Mouse (Mus musculus) T-cell, adult 2 months (primary cell): Measurements from ENCODE around the gene Vmn1r50.
"Not testable (repeated sequence)": the region's sequence is repeated elsewhere in the genome, so short reads cannot be mapped to it uniquely, and the experiment has no call there.

Source experiments
- DNase-seq: peaks from one replicate; pipeline ENCODE4 v3.0.0; 2022; ENCODE audit warnings: low spot score

Vmn1r50 gene

DNA sequence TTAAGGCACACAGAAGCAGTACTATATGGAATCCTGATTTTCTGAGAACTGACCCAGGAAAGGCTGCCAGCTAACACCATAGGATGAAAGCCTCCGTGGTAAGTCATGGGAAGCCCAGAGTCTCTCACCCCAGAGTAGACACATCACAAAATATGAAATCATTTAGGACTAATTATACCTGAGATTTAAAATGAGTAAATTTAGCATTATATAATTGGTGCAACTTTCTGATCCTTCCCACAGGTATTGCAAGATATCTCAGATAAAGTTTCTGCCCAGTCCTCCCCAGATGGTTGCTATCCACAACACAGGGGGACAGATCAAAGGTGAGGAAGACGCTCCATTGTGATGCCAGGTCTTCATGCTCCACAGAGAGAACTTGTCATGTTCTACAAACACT, at the start of gene Vmn1r50:
TSS of gene Vmn1r50 (plus strand) at position 301 of the 400 bp plus-strand sequence.
- no peak for DNase-seq

DNA sequence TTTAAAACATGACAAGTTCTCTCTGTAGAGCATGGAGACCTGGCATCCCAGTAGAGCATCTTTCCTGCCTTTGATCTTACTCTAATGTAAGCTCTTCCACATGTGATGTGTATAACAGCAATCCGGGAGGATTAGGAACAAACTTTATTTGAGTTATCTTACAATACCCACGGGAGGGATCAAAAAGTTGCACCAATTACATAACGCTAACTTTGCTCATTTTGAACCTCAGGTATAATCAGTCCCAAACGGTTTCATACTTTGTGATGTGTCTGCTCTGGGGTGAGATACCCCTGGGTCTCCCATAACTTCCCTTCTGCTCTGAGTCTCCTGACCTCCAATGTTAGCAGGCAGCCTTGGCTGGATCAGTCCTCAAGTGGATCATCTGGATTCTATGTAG, 22.8 kb upstream of the Vmn1r50 start, which contains the start of gene Vmn1r49:
TSS of gene Vmn1r49 (minus strand) at position 101 of the 400 bp plus-strand sequence.
- no peak for DNase-seq

DNA sequence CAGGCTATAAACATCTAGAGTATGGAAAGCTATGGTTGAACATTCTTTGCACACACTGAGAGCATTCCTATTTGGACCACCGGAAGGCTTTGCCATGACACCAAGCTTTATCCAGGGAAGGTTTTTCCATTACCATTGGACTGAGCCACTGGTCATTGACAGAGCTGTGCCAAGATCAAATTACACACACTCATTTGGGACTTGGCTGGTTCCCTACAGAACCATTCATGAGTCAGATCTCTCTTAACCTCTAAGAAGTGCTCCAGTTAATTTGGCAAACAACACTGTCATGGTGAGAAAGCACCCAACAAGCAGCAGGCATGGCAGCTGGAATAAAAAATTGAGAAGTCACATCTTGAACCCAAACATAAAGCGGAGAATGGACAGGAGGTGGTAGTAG, 664 bp upstream of the Vmn1r50 start:
- DNase-seq = no peak

DNA sequence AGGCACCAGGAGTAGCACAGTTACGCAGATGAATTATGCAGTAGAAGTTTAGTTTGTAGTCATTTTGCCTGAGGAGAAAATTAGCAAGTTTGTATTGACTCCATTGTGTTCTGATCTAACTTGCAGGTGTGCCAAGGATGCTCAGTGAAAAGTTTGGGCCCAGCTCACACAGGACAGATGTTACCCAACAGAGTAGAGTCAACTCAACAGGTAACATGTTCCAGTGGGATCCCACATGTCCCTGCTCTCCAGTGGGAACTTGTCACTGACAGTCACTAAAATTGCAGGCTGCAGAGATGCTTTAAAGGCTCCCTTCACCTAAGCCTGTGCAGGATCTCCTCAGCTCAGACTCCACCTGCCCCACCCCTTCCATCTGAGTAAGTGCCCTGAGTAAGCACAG, 21.1 kb downstream of the Vmn1r50 start, which contains the start of gene Vmn1r51:
TSS of gene Vmn1r51 (plus strand) at position 301 of the 400 bp plus-strand sequence.
- DNase-seq = not testable (repeated sequence)
